Mouse (Mus musculus) c-Kit-positive CD71-negative TER-119-negative erythroid progenitor cells, embryonic 14.5 days (primary cell): ENCODE measurements at regions not wholly inside any gene's neighbourhood (a gene's known extent, or its start where the extent isn't known, plus 50 kb on each side); places are given as distances from the start of the nearest gene placed in this dataset.
A peak's percentile ranks its signal among the peaks of the same experiment; 100 is the strongest.

Experiments used
- DNase-seq: peaks from one replicate; pipeline ENCODE4 v3.0.0-alpha.2; 2013; ENCODE audit warnings: low read depth

DNA sequence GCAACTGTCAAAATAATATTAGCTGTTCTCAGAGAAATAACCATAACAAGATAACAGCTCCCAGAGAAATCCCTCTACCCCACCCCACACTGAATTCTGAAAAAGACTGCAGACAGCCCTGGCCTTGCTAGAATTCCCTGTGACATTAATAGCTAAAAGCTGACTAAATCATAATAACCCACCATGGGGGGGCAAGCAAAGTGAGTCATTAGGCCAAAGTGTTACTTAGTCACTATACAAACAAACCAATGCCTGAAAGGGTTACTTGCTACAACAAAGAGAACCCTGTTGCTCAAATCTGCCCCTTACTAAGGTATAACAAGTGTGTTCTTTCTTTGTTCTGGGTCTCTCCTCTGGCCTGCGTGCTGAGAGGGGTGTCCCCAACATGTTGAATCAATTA is 609.1 kb upstream of the Ppp6c start:
- DNase-seq = no peak

DNA sequence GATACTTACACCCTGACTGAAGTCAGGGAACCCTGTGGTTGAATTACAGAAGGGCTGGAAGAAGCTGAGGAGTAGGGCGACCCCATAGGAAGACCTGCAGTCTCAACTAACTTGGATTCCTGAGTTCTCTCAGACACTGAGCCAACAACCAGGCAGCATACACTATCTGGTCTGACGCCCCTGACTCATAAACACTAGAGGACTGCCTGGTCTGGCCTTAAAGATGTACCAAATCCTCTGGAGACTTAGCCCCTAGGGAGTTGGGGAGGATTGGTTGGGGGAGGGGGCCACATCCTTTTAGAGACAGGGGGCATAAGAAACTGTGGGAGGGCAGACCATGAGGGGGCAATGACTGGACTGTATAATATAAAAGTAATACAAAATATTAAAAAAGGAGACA is 597.6 kb upstream of the Ppp6c start:
- DNase-seq = no peak

DNA sequence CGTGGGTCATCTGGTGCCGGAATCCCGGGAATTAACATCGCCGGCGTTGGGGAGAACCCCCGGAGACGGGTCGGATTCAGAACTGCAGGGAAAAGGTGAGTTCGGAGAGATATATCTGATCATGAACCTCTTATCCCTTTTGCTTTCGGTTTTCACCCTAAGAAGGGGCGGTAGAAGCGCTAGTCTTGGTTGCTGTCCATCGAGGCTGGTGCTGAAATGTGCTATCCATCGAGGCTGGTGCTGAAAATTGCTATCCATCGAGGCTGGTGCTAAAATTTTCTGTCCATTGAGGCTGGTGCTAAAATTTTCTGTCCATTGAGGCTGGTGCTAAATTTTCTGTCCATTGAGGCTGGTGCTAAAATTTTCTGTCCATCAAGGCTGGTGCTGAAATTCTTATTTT is 580.4 kb upstream of the Ppp6c start:
- peak; percentile 3 for DNase-seq
